Mouse (Mus musculus) liver, adult (tissue): ENCODE measurements around the gene Prickle3.
"Not testable (repeated sequence)": the region's sequence is repeated elsewhere in the genome, so short reads cannot be mapped to it uniquely, and the experiment has no call there.

Experiments used
- GATA4 ChIP-seq: IDR thresholded peaks from 2 replicates; pipeline ENCODE4 v1.6.1; 2014; ENCODE audit warnings: mild to moderate bottlenecking, low read length; ENCODE audit not compliant: insufficient replicate concordance

The Prickle3 gene

GRCm38 (mm10) chrX:7696520-7696919 is 39.5 kb downstream of the Prickle3 start:
- no peak for TF ChIP-seq GATA4

DNA sequence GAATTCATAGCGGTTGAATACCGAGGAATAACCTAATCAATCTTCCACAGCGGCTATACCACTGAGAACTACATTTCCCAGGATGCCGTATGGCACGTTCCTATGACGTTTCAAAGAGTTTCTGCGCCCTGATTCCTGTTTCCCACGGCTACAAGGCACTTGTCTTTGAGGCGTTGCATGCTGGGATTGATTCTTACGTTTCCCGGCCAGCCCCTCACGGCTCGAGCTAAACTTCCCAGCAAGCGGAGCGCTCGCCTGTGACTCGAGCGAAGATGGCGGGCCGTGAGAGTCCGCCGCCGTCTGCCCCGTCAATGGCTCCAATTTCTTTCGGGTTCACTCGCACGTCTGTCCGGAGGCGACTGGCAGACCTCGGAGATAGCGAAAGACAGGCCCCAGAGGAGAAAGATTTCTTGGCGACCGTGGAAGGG is 39.9 kb downstream of the Prickle3 start, which contains the start of gene Gpkow:
TSS of gene Gpkow (plus strand) at position 178 of the 428 bp plus-strand sequence.
- no peak for TF ChIP-seq GATA4

DNA sequence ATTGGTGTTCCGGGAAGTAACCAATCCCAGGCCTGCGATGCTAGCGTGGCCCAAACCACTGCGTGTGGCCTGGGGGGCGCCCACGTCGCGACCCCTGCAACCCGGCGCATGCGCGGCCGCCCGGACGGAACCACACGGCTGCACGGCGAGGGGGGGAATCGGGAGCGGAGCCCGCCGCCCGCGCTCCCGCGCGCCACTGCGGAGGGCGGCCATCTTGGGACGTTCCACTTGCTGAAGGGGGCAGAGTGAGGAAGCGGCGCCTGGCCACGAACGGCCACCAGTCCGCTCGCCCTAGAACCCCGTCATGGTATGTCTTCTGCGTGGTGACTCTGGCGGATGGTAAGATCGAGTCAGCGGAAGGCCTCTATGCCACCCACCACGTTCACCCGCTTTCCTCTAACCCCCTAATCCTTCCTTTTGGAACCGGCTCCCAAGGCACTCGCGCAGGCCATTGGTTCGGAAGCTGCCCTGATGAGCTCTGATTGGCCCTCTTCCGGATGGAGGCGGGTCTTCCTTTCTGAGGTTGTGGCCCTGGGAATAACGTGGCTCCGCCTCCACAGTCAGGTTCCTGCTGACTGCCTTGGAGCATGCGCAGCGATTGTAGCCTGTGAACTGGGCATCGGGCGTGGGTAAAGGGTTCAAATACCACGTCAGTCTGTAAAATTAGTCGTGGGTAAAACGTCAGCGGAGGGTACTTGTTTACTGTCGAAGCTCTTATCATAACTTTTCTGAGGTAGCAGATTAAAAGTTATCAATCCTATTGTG is 57.3 kb downstream of the Prickle3 start, which contains the start of gene Wdr45:
TSS of gene Wdr45 (plus strand) at position 199 of the 765 bp plus-strand sequence.
- TF ChIP-seq GATA4: not testable (repeated sequence)
